Mouse (Mus musculus): ENCODE data around the gene Pcnp.

- TF ChIP-seq CTCF (IDR thresholded peaks at IDR 0.05; ENCODE audit: borderline replicate concordance, insufficient read depth, low read length) = no peak
- peak; percentile 71 for TF ChIP-seq POLR2A (IDR thresholded peaks at IDR 0.05; ENCODE audit: low read depth, low read length)
Measured at GRCm38 (mm10) chr16:55974256-55974902, 55.2 kb downstream of the Pcnp start.

All from embryonic fibroblast, embryonic 13.5 days (primary cell).